Mouse (Mus musculus) hindbrain, embryonic 16.5 days (tissue): ENCODE measurements around the gene 1700123O20Rik. TPM values are rescaled to one million over a fixed set of nuclear protein-coding genes. Genes with fewer than 3 reads are reported as not detected.

ENCODE experiments used
- ATAC-seq: fragments of 200-750 bp; cut with Nextera tagmentation; 2 replicates; pipeline ENCODE4 v1.8.0; 2017; ENCODE audit warnings: moderate TSS enrichment, moderate library complexity
- H3K27ac ChIP-seq: fragments of 300-500 bp; sonication (generic); 2 replicates; pipeline ENCODE4 v1.5.1; 2014; ENCODE audit warnings: low read depth, mild to moderate bottlenecking, control low read depth, low read length, moderate library complexity
- H3K27me3 ChIP-seq: fragments of 300-500 bp; sonication (generic); replicated peaks from 2 replicates; pipeline ENCODE4 v1.6.1; 2014; ENCODE audit warnings: low read length; ENCODE audit not compliant: control insufficient read depth, insufficient read depth
- H3K36me3 ChIP-seq: fragments of 300-500 bp; sonication (generic); 2 replicates; pipeline ENCODE4 v1.6.1; 2014; ENCODE audit warnings: mild to moderate bottlenecking, low read length, moderate library complexity, mixed read lengths; ENCODE audit not compliant: control insufficient read depth, insufficient read depth
- H3K4me1 ChIP-seq: fragments of 300-500 bp; sonication (generic); 2 replicates; pipeline ENCODE4 v1.6.1; 2014; ENCODE audit warnings: low read depth, low read length; ENCODE audit not compliant: control insufficient read depth, insufficient read depth
- H3K4me2 ChIP-seq: fragments of 300-500 bp; sonication (generic); 2 replicates; pipeline ENCODE4 v1.6.1; 2014; ENCODE audit warnings: mild to moderate bottlenecking, low read length, control low read depth, moderate library complexity
- H3K4me3 ChIP-seq: fragments of 300-500 bp; sonication (generic); 2 replicates; pipeline ENCODE4 v1.5.1; 2014; ENCODE audit warnings: mild to moderate bottlenecking, low read length, control low read depth, moderate library complexity
- H3K9ac ChIP-seq: fragments of 300-500 bp; sonication (generic); 2 replicates; pipeline ENCODE4 v1.6.1; 2014; ENCODE audit warnings: low read depth, mild to moderate bottlenecking, control low read depth, low read length, moderate library complexity
- H3K9me3 ChIP-seq: fragments of 300-500 bp; sonication (generic); 2 replicates; pipeline ENCODE4 v1.6.1; 2014; ENCODE audit warnings: mild to moderate bottlenecking, low read length, moderate library complexity; ENCODE audit not compliant: control insufficient read depth
- WGBS: fragments of 180-500 bp; shearing (Covaris S2); extraction: QIAGEN DNeasy Blood & Tissue Kit; methylation state at CpG from one replicate; pipeline ENCODE4 v1.1.7; 2014; 5-methylcytosine and 5-hydroxymethylcytosine counted together
- polyA plus RNA-seq: library from polyadenylated mRNA; unstranded; fragments of >200 nt; fragmentation: Nextera tagmentation; extraction: Ambion mirVana; gene quantifications from 2 replicates; pipeline ENCODE4 v1.2.1, GENCODE M21; 2015

The 1700123O20Rik gene
- polyA plus RNA-seq, 1 experiment from 2014 or later: 69.1 TPM

GRCm38 (mm10) chr14:54664477-54665222, 21.4 kb upstream of the 1700123O20Rik start:
- no peaks in the 10 kb centered on the region for H3K4me1 ChIP-seq
- no peaks in the 10 kb centered on the region for H3K27me3 ChIP-seq
- no peak for ATAC-seq
- no peak overlapping the region for H3K27ac ChIP-seq
- H3K4me3 ChIP-seq: no peak overlapping the region
- WGBS: 92% methylated on average over 10 of the region's 10 CpGs
- H3K9me3 ChIP-seq: no peaks in the 10 kb centered on the region
- no peak overlapping the region for H3K9ac ChIP-seq
- no peak overlapping the region for H3K4me2 ChIP-seq
- peaks cover 60% of the 10 kb centered on the region for H3K36me3 ChIP-seq

- Histone ChIP-seq H3K9me3 (no peaks in the 10 kb centered on the region), H3K27ac (no peak overlapping the region), H3K4me1 (no peaks in the 10 kb centered on the region), H3K9ac (no peak overlapping the region), H3K36me3 (peaks cover 30% of the 10 kb centered on the region), H3K27me3 (no peaks in the 10 kb centered on the region), H3K4me3 (no peak overlapping the region), H3K4me2 (no peak overlapping the region)
- ATAC-seq: no peak; the same call in 1 of the 2 replicates
- 75% methylated on average over 4 of the region's 4 CpGs for WGBS
Measured at GRCm38 (mm10) chr14:54669381-54669780, 16.6 kb upstream of the 1700123O20Rik start.

GRCm38 (mm10) chr14:54674317-54674716, 11.7 kb upstream of the 1700123O20Rik start:
- Histone ChIP-seq H3K4me1 (no peaks in the 10 kb centered on the region), H3K4me3 (no peak overlapping the region), H3K27ac (no peak overlapping the region), H3K4me2 (no peak overlapping the region), H3K36me3 (peaks cover 31% of the 10 kb centered on the region), H3K9me3 (no peaks in the 10 kb centered on the region), H3K9ac (no peak overlapping the region), H3K27me3 (no peaks in the 10 kb centered on the region)
- ATAC-seq: no peak
- 70% methylated on average over 2 of the region's 2 CpGs for WGBS

GRCm38 (mm10) chr14:54676290-54676689, 9.7 kb upstream of the 1700123O20Rik start:
- Histone ChIP-seq H3K4me3 (no peak overlapping the region), H3K4me1 (no peaks in the 10 kb centered on the region), H3K4me2 (no peak overlapping the region), H3K27me3 (no peaks in the 10 kb centered on the region), H3K27ac (no peak overlapping the region), H3K9ac (no peak overlapping the region), H3K36me3 (peaks cover 31% of the 10 kb centered on the region), H3K9me3 (no peaks in the 10 kb centered on the region)
- no peak for ATAC-seq
- 90% methylated on average over 5 of the region's 5 CpGs for WGBS

- H3K9me3 ChIP-seq: no peaks in the 10 kb centered on the region
- no peaks in the 10 kb centered on the region for H3K27me3 ChIP-seq
- no peak overlapping the region for H3K4me2 ChIP-seq
- H3K36me3 ChIP-seq: peaks cover 25% of the 10 kb centered on the region
- H3K9ac ChIP-seq: no peak overlapping the region
- ATAC-seq: no peak
- peaks cover 5% of the 10 kb centered on the region; the same call in 1 of the 2 replicates for H3K4me1 ChIP-seq
- WGBS: 80% methylated on average over 16 of the region's 16 CpGs
- no peak overlapping the region for H3K27ac ChIP-seq
- H3K4me3 ChIP-seq: no peak overlapping the region
Measured at GRCm38 (mm10) chr14:54678657-54679304, 7.2 kb upstream of the 1700123O20Rik start.

- Histone ChIP-seq H3K9ac (no peak overlapping the region), H3K4me3 (no peak overlapping the region), H3K4me2 (no peak overlapping the region), H3K36me3 (peaks cover 13% of the 10 kb centered on the region), H3K27me3 (no peaks in the 10 kb centered on the region), H3K9me3 (no peaks in the 10 kb centered on the region), H3K27ac (no peak overlapping the region), H3K4me1 (peaks cover 14% of the 10 kb centered on the region)
- ATAC-seq: no peak
- WGBS: 96% methylated on average over 3 of the region's 3 CpGs
Measured at GRCm38 (mm10) chr14:54682396-54682795, 3.6 kb upstream of the 1700123O20Rik start.

- H3K27ac ChIP-seq: no peak overlapping the region
- no peaks in the 10 kb centered on the region for H3K9me3 ChIP-seq
- 0 out of 2 replicates have a peak, but pooled peaks cover 4% of the 10 kb centered on the region for H3K36me3 ChIP-seq
- no peaks in the 10 kb centered on the region for H3K27me3 ChIP-seq
- H3K4me2 ChIP-seq: peak overlapping the region; percentile 66
- peaks cover 27% of the 10 kb centered on the region for H3K4me1 ChIP-seq
- peak overlapping the region; percentile 87 for H3K4me3 ChIP-seq
- H3K9ac ChIP-seq: peak overlapping the region; percentile 97
- no peak for ATAC-seq
- 15% methylated on average over 8 of the region's 8 CpGs for WGBS
Measured at GRCm38 (mm10) chr14:54685471-54685870, 545 bp upstream of the 1700123O20Rik start.

GRCm38 (mm10) chr14:54686522-54687143, 617 bp downstream of the 1700123O20Rik start, which contains the start of gene Acin1:
TSS of gene Acin1 (minus strand) at chr14:54686931.
- 0 out of 2 replicates have a peak, but pooled peaks cover 4% of the 10 kb centered on the region for H3K36me3 ChIP-seq
- H3K27me3 ChIP-seq: no peaks in the 10 kb centered on the region
- peak within 1 kb of the TSS; percentile 97 for H3K9ac ChIP-seq
- peak within 1 kb of the TSS; percentile 66 for H3K4me2 ChIP-seq
- ATAC-seq: peak; percentile 98
- no peaks in the 10 kb centered on the region for H3K9me3 ChIP-seq
- H3K4me3 ChIP-seq: peak within 1 kb of the TSS; percentile 87
- H3K27ac ChIP-seq: peak within 1 kb of the TSS; percentile 97
- WGBS: under 1% methylated on average over 43 of the region's 44 CpGs
- peaks cover 27% of the 10 kb centered on the region for H3K4me1 ChIP-seq

GRCm38 (mm10) chr14:54687251-54687650, 1.2 kb downstream of the 1700123O20Rik start:
- peak overlapping the region; percentile 87 for H3K4me3 ChIP-seq
- H3K9me3 ChIP-seq: no peaks in the 10 kb centered on the region
- H3K4me1 ChIP-seq: peaks cover 27% of the 10 kb centered on the region
- H3K27me3 ChIP-seq: no peaks in the 10 kb centered on the region
- no peak for ATAC-seq
- peak overlapping the region; percentile 58 for H3K9ac ChIP-seq
- H3K27ac ChIP-seq: peak overlapping the region; percentile 13; the same call in 1 of the 2 replicates
- H3K4me2 ChIP-seq: peak overlapping the region; percentile 59
- 0 out of 2 replicates have a peak, but pooled peaks cover 4% of the 10 kb centered on the region for H3K36me3 ChIP-seq
- 8% methylated on average over 8 of the region's 8 CpGs for WGBS
